Mouse (Mus musculus) hindbrain, postnatal 0 days (tissue): ENCODE results near the gene Fuz. TPM values are rescaled to one million over a fixed set of nuclear protein-coding genes. Genes with fewer than 3 reads are reported as not detected.
A peak's percentile ranks its signal among the peaks of the same experiment; 100 is the strongest.

Source experiments
- ATAC-seq: fragments of 200-750 bp; cut with Nextera tagmentation; 2 replicates; pipeline ENCODE4 v1.8.0; 2017; ENCODE audit warnings: mild to moderate bottlenecking, moderate TSS enrichment, moderate library complexity
- DNase-seq: peaks from one replicate; pipeline ENCODE4 v3.0.0-alpha.2; 2015; ENCODE audit warnings: low spot score
- H3K27ac ChIP-seq: fragments of 300-500 bp; sonication (generic); 2 replicates; pipeline ENCODE4 v1.5.1; 2014; ENCODE audit warnings: mild to moderate bottlenecking
- H3K27me3 ChIP-seq: fragments of 300-500 bp; sonication (generic); 2 replicates; pipeline ENCODE4 v1.6.1; 2014; ENCODE audit warnings: low read length, mixed read lengths; ENCODE audit not compliant: insufficient read depth
- H3K36me3 ChIP-seq: fragments of 300-500 bp; sonication (generic); 2 replicates; pipeline ENCODE4 v1.6.1; 2014; ENCODE audit warnings: low read length, mixed read lengths; ENCODE audit not compliant: insufficient read depth
- H3K4me1 ChIP-seq: fragments of 300-500 bp; sonication (generic); 2 replicates; pipeline ENCODE4 v1.6.1; 2014; ENCODE audit warnings: antibody characterized with exemption, low read length, mixed read lengths; ENCODE audit not compliant: insufficient read depth
- H3K4me2 ChIP-seq: fragments of 300-500 bp; sonication (generic); 2 replicates; pipeline ENCODE4 v1.6.1; 2014; ENCODE audit warnings: low read depth, mild to moderate bottlenecking, low read length, moderate library complexity, mixed read lengths
- H3K4me3 ChIP-seq: fragments of 300-500 bp; sonication (generic); 2 replicates; pipeline ENCODE4 v1.5.1; 2014; ENCODE audit warnings: low read length
- H3K9ac ChIP-seq: fragments of 300-500 bp; sonication (generic); replicated peaks from 2 replicates; pipeline ENCODE4 v1.6.1; 2014; ENCODE audit warnings: mild to moderate bottlenecking, low read length, moderate library complexity, mixed read lengths
- H3K9me3 ChIP-seq: fragments of 300-500 bp; sonication (generic); 2 replicates; pipeline ENCODE4 v1.6.1; 2016; ENCODE audit warnings: low read length, mixed read lengths
- CTCF ChIP-seq: IDR thresholded peaks from 2 replicates; pipeline ENCODE4 v1.5.1; 2016; ENCODE audit warnings: antibody characterized with exemption, control low read depth, low read depth
- WGBS: fragments of 180-500 bp; shearing (Covaris S2); extraction: QIAGEN DNeasy Blood & Tissue Kit; methylation state at CpG from one replicate; pipeline ENCODE4 v1.1.7; 2014; 5-methylcytosine and 5-hydroxymethylcytosine counted together
- polyA plus RNA-seq: library from polyadenylated mRNA; unstranded; fragments of >200 nt; fragmentation: Nextera tagmentation; extraction: Ambion mirVana; gene quantifications from 2 replicates; pipeline ENCODE4 v1.2.1, GENCODE M21; 2015
- total RNA-seq: library from RNA; depleted of rRNA; stranded (reverse); fragments of >200 nt; gene quantifications from 2 replicates; pipeline ENCODE4 v1.2.3, GENCODE M21; 2014; rRNA removed

Fuz gene
- total RNA-seq = 27.8 and 29.8 TPM in 2 replicates
- polyA plus RNA-seq = 14.5 and 14.9 TPM in 2 replicates

- under 1% methylated on average over 34 of the region's 34 CpGs for WGBS
- Histone ChIP-seq H3K27me3 (no peaks in the 10 kb centered on the region), H3K27ac (peak within 1 kb of the TSS; percentile 88), H3K9me3 (no peaks in the 10 kb centered on the region), H3K4me3 (peak within 1 kb of the TSS; percentile 70), H3K36me3 (0 out of 2 replicates have a peak, but pooled peaks cover 15% of the 10 kb centered on the region), H3K9ac (peak within 1 kb of the TSS; percentile 61), H3K4me1 (peaks cover 30% of the 10 kb centered on the region), H3K4me2 (peak within 1 kb of the TSS; percentile 85)
- DNase-seq = peak; percentile 97
- peak; percentile 84 for ATAC-seq
- TF ChIP-seq CTCF = peak; percentile 82
Measured at GRCm38 (mm10) chr7:44895593-44896434, at the start of gene Fuz. Gene Fuz, plus strand, starts transcription at chr7:44896079.

GRCm38 (mm10) chr7:44846804-44847203 lies 49.1 kb upstream of the Fuz start:
- H3K4me2 ChIP-seq = no peak overlapping the region
- H3K9me3 ChIP-seq = no peaks in the 10 kb centered on the region
- no peak for ATAC-seq
- H3K9ac ChIP-seq = no peak overlapping the region
- no peak overlapping the region for H3K4me3 ChIP-seq
- TF ChIP-seq CTCF = no peak
- H3K4me1 ChIP-seq = peaks cover 16% of the 10 kb centered on the region; the same call in 1 of the 2 replicates
- H3K36me3 ChIP-seq = peaks cover 47% of the 10 kb centered on the region
- WGBS = 86% methylated on average over 7 of the region's 7 CpGs
- H3K27ac ChIP-seq = no peak overlapping the region
- H3K27me3 ChIP-seq = no peaks in the 10 kb centered on the region
- DNase-seq = no peak

GRCm38 (mm10) chr7:44847772-44848171 lies 48.1 kb upstream of the Fuz start:
- TF ChIP-seq CTCF = no peak
- peak overlapping the region; percentile 99; the same call in 1 of the 2 replicates for H3K27ac ChIP-seq
- WGBS = 79% methylated on average over 5 of the region's 5 CpGs

GRCm38 (mm10) chr7:44848561-44849415 lies 47.1 kb upstream of the Fuz start, which contains the start of the genes Akt1s1 and Tbc1d17:
Gene Akt1s1, plus strand, starts transcription at chr7:44848991.
Gene Tbc1d17, minus strand, starts transcription at chr7:44849079.
- WGBS = under 1% methylated on average over 54 of the region's 54 CpGs
- peak within 1 kb of the TSS; percentile 83 for H3K4me2 ChIP-seq
- TF ChIP-seq CTCF = no peak

More at GRCm38 (mm10) chr7:44847772-44848171, 48.1 kb upstream of the Fuz start:
- H3K9me3 ChIP-seq = no peaks in the 10 kb centered on the region
- peak overlapping the region; percentile 82 for H3K4me2 ChIP-seq
- peaks cover 16% of the 10 kb centered on the region; the same call in 1 of the 2 replicates for H3K4me1 ChIP-seq
- H3K27me3 ChIP-seq = no peaks in the 10 kb centered on the region
- peak overlapping the region; percentile 50 for H3K9ac ChIP-seq
- peak overlapping the region; percentile 73 for H3K4me3 ChIP-seq
- peaks cover 44% of the 10 kb centered on the region for H3K36me3 ChIP-seq
- DNase-seq = no peak
- no peak for ATAC-seq

GRCm38 (mm10) chr7:44849416-44850111 lies 46.3 kb upstream of the Fuz start:
- Histone ChIP-seq H3K4me1 (peaks cover 16% of the 10 kb centered on the region; the same call in 1 of the 2 replicates), H3K27me3 (no peaks in the 10 kb centered on the region), H3K4me2 (peak overlapping the region; percentile 83), H3K9me3 (no peaks in the 10 kb centered on the region), H3K36me3 (peaks cover 30% of the 10 kb centered on the region), H3K4me3 (peak overlapping the region; percentile 73), H3K27ac (peak overlapping the region; percentile 99), H3K9ac (peak overlapping the region; percentile 84)
- no peak for TF ChIP-seq CTCF
- peak; percentile 77 for ATAC-seq
- peak; percentile 97 for DNase-seq
- under 1% methylated on average over 39 of the region's 41 CpGs for WGBS

More at GRCm38 (mm10) chr7:44848561-44849415, 47.1 kb upstream of the Fuz start, which contains the start of the genes Akt1s1 and Tbc1d17:
- DNase-seq (peak; percentile 100), ATAC-seq (peak; percentile 91)
- Histone ChIP-seq H3K36me3 (peaks cover 38% of the 10 kb centered on the region), H3K27ac (peak within 1 kb of the TSS; percentile 99), H3K27me3 (no peaks in the 10 kb centered on the region), H3K9me3 (no peaks in the 10 kb centered on the region), H3K4me1 (peaks cover 16% of the 10 kb centered on the region; the same call in 1 of the 2 replicates), H3K4me3 (peak within 1 kb of the TSS; percentile 73), H3K9ac (peak within 1 kb of the TSS; percentile 84)

GRCm38 (mm10) chr7:44850146-44850545 lies 45.7 kb upstream of the Fuz start:
- H3K27ac ChIP-seq = peak overlapping the region; percentile 99
- peak; percentile 91 for DNase-seq
- peaks cover 24% of the 10 kb centered on the region for H3K36me3 ChIP-seq
- H3K9ac ChIP-seq = peak overlapping the region; percentile 84
- H3K4me2 ChIP-seq = peak overlapping the region; percentile 83
- peak overlapping the region; percentile 73 for H3K4me3 ChIP-seq
- H3K27me3 ChIP-seq = no peaks in the 10 kb centered on the region
- peaks cover 18% of the 10 kb centered on the region; the same call in 1 of the 2 replicates for H3K4me1 ChIP-seq
- peak; percentile 46 for ATAC-seq
- under 1% methylated on average over 31 of the region's 33 CpGs for WGBS
- H3K9me3 ChIP-seq = no peaks in the 10 kb centered on the region
- TF ChIP-seq CTCF = peak; percentile 14; the same call in 1 of the 2 replicates
